Mouse (Mus musculus): ENCODE results near the gene Mfsd11.

Gene Mfsd11

GRCm38 (mm10) chr11:116852291-116852890, at the start of gene Mfsd11:
TSS of gene Mfsd11 (plus strand) at chr11:116852440.
- peak; percentile 90 for DNase-seq

- DNase-seq = no peak
Measured at GRCm38 (mm10) chr11:116802709-116803108, 49.5 kb upstream of the Mfsd11 start.

- DNase-seq = no peak
Measured at GRCm38 (mm10) chr11:116806136-116807071, 45.8 kb upstream of the Mfsd11 start.

- DNase-seq = no peak
Measured at GRCm38 (mm10) chr11:116807116-116807515, 45.1 kb upstream of the Mfsd11 start.

GRCm38 (mm10) chr11:116807526-116807925, 44.7 kb upstream of the Mfsd11 start:
- no peak for DNase-seq

GRCm38 (mm10) chr11:116807938-116808606, 44.2 kb upstream of the Mfsd11 start:
- peak; percentile 94 for DNase-seq

- no peak for DNase-seq
Measured at GRCm38 (mm10) chr11:116808811-116809395, 43.3 kb upstream of the Mfsd11 start.

- DNase-seq = no peak
Measured at GRCm38 (mm10) chr11:116809520-116809919, 42.7 kb upstream of the Mfsd11 start.

- DNase-seq = no peak
Measured at GRCm38 (mm10) chr11:116810528-116810927, 41.7 kb upstream of the Mfsd11 start.

- peak; percentile 52 for DNase-seq
Measured at GRCm38 (mm10) chr11:116810983-116811901, 41.0 kb upstream of the Mfsd11 start.

GRCm38 (mm10) chr11:116812793-116813529, 39.3 kb upstream of the Mfsd11 start:
- DNase-seq = no peak

- no peak for DNase-seq
Measured at GRCm38 (mm10) chr11:116813610-116814009, 38.6 kb upstream of the Mfsd11 start.

- peak; percentile 77 for DNase-seq
Measured at GRCm38 (mm10) chr11:116814076-116814883, 38.0 kb upstream of the Mfsd11 start.

- DNase-seq = no peak
Measured at GRCm38 (mm10) chr11:116814884-116815415, 37.3 kb upstream of the Mfsd11 start.

- peak; percentile 61 for DNase-seq
Measured at GRCm38 (mm10) chr11:116816769-116817168, 35.5 kb upstream of the Mfsd11 start.

- DNase-seq = no peak
Measured at GRCm38 (mm10) chr11:116817567-116817966, 34.7 kb upstream of the Mfsd11 start.

- no peak for DNase-seq
Measured at GRCm38 (mm10) chr11:116818722-116819121, 33.5 kb upstream of the Mfsd11 start.

- DNase-seq = peak; percentile 52
Measured at GRCm38 (mm10) chr11:116819932-116820593, 32.2 kb upstream of the Mfsd11 start.

Measured in lung, postnatal 36 days (tissue).